Mouse (Mus musculus) ES-Bruce4 (cell line): ENCODE measurements around the gene Uqcr11.

Experiments used
- CTCF ChIP-seq: IDR thresholded peaks from one replicate; pipeline ENCODE4 v1.8.1; 2011; ENCODE audit warnings: low read depth, low read length
- EP300 ChIP-seq: IDR thresholded peaks from 2 replicates; pipeline ENCODE4 v1.6.1; 2011; ENCODE audit warnings: low read depth, low read length; ENCODE audit not compliant: insufficient read depth
- POLR2A ChIP-seq: IDR thresholded peaks from one replicate; pipeline ENCODE4 v1.8.1; 2011; ENCODE audit warnings: low read length; ENCODE audit not compliant: insufficient read depth

DNA sequence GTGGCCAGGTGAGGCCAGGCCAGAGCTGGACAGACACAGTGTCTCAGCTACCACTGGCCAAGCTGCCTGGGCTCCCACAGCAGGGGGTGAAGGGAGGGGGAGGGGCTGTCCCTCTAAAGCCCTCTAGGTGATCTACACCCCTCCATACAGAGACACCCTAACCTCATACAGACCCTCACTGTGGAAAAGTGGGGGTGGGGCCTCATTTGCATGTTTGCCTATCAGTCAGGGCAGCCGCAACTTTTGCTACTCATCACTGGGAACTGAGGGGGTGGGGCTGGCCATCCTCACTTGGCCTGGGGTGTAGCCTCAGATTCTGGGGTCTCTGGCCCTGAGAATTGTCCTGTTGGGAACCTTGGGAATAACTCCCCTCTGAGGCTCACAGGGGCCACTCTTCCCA lies 38.4 kb upstream of the Uqcr11 start:
- TF ChIP-seq POLR2A (no peak), CTCF (no peak), EP300 (no peak)
